Mouse (Mus musculus) mouse embryonic stem cell (cell line): Measurements from ENCODE around the gene Astn1.

ENCODE experiments used
- in situ Hi-C, 2 experiments: fragments of 300-500 bp; cut with MboI; formaldehyde crosslinking; loops; 1 replicate in 1 of 2; 3 replicates in 1 of 2; pipeline ENCODE4 v1.14.3; 2019 to 2020; ENCODE audit warnings: low sequenced_read_pairs in 2 of 2, low pct_unique_long_range_greater_than_20kb in 1 of 2, mixed read lengths in 1 of 2; ENCODE audit not compliant: unreplicated experiment in 1 of 2

Astn1 gene

DNA sequence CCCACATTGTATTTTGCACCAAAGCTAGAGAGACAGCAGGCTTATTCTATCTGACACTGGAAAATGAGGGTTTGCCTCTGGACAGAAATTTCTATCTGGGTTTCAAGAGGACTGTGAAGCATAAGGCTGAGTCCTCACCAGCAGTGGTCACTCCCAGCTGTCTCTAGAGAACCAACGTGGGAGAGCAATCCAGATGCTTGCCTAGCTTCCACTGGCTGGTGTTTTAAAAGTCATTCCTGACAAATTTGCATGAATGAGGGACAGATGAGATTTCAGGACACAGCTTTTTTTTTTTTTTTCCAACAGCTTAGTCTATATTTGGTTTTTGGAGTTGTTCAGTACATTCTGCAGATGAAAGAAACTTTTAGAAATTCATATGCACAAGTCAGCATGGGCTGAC, 213.9 kb downstream of the Astn1 start:
- in situ Hi-C loops: no loop called here

DNA sequence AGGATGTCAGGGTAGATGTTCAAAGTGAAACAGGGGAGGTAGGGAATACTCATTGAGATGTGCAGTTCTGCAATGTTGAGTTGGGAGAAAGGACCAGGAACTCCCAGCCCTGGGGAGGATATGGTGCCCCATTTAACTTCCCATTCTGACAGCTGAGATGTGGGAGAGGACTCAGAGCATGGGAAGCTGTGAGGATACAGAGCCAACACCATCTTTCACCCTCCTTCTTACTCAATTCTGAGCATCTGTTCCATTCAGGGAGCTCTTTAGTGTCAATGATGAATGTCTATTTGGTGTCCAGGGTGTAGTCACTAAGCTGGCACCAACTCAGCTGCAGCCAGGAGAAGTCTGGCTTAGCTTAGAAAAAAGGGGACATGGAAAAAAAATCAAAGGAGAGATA, 219.7 kb downstream of the Astn1 start:
- in situ Hi-C loops: no loop called here

DNA sequence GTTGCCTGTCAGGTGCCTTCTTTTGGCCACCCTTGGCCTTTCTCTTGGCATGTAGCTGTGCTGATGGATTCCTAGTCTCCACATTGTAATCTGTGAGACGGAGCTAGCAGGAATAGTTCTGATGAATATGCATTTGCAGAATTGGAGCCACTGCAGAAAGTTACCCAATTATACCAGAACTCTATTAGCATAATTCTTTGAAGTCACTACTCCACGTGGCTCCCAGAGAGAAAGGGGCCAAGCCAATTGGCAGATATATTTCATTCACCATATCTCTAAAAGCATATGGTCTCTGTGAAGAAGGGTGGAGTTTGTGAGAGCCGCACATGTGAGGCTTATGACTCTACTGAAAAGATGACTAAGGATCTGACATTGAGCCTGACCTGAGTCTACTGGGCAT, 226.8 kb downstream of the Astn1 start:
- in situ Hi-C loops: no loop called here

DNA sequence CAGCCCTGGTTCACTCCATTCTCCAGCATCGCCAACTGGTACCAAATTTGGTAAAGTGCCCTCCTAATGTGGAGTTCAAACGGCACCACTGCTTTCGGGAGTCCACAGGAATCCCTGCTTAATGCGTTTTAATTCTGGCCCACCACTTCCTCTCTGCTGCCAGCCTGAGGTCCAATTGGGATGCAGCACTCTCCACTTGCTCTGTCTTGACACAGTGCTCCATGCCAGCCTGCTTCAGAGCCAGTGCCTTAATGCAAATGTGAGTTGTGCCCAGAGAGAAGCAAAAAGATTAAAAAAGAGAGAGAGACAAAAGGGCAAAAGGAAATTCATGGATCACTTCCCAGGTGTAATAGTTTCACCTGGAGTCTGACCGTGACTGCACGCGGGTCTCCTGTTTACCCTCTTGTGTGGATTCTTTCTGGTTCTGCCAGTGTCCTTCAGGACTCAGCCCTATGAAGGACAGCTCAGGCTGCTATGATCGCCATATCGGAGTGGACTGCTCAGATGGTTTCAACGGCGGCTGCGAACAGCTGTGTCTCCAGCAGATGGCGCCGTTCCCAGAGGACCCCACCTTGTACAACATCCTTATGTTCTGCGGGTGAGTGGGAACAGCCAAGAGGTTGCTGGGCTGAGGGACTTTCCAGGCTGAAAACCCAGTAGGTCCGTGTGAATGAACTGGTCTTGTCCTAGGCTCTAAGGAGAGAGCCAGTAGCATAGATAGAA, 234.8 kb downstream of the Astn1 start:
- in situ Hi-C loops: no loop called here

DNA sequence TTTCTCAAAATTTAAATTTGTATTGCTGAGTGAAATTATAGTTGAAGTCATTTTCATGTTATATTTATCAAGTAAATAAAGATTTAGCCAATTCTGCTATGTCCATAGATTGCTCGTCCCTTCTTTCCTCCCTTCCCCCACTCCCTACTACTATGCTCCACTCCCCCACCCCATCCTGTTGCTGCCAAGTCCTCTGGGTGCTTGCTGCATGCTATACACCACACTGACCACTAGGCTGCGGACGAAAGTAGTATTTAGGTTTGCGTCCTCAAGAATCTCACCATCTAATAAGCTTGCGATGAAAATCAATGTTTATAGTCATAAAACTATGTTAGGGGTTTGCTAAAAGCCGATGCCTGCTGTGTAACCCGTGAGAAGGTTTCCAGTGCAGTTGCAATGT, 235.9 kb downstream of the Astn1 start:
- in situ Hi-C loops: no loop called here

DNA sequence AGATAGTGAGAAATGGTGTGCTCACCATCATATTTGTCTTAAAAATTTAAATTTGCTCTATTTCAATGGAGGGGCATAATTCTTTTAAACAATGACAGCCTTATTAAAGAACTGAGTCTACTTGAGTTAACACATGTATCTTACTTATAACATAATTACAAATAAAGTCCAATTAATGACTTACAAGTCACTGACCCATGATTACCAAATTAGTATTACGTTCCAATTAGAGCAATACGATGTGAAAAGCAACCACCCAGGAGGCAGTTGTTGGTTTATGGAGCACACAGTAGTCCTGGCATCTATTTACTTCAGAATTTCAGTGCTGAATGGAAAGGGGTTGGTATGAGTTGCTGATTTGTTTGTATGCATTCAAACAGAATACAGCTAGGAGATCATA, 237.4 kb downstream of the Astn1 start:
- in situ Hi-C loops: no loop called here

DNA sequence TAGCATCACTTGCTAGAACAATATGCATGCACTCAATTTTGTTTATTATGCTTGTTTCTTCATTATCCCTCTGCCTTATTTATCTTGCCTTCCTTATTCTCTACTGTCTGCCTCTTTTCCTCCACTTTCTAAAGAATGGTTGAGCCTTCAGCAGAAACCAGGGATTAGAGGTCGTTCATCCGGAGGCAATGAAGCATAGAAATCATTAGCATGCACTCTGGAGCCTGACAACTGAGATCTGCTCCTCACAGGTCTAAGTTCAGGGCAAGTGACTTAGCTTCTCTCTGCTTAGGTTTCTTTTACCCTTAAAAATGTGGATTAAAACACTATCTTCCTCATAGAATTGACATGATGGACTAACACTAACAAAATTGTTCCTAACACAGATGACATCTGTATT, 241.0 kb downstream of the Astn1 start:
- in situ Hi-C loops: no loop called here

DNA sequence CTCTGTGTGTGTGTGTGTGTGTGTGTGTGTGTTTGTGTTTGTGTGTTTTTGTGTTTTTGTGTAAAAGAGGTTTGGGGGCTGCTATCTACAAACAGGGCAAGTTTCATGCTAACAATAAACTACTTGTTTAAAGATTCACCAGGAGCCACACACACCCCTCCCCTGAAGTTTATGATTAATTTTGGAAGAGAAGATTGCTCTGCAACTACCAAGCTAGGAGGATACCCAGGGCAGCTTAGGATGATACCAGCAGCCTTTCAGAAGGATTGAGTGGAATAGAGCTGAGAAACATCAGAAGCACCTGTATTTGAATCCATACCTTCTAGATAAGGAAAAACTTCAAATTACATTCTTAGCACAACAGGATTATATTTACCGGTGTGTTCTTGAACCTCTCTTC, 242.1 kb downstream of the Astn1 start:
- in situ Hi-C loops: no loop called here

DNA sequence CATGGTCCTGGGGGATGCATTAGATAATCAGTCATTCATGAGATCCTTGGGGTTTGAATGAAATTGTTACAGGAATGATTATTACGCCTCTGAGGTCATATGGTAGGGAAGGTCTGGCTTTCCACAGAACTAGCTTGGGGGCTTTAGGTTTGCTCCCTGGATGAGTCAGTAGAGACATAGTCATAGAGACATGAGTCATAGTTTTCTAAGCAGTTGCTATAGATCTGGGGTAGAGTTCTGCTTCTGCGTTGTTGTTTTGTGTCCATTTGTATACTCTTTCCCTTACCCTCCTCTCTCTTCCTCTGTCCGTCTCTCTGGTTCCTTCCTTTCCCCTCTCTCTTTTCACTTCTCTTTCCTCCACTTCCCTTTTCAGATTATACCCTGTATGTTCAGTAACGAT, 243.5 kb downstream of the Astn1 start:
- in situ Hi-C loops: no loop called here

DNA sequence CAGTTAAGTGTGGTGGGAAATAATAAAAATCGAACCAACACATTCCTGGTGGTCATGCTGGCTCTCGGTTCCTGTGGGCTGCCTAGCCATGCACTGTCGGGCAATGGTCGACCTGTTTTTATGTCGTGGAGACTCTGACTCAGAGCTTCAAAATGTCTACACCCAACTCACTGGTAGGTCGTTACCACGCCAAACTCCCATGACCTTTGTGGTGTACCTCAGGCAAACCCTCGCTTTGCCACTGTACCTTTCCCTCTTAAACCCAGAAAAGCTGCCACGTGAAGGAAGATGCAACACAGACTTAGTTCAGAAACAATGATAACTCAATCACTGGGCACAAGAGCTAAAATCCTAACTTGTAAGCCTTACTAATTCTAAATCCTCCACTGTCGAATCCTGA, 244.3 kb downstream of the Astn1 start:
- in situ Hi-C loops: no loop called here

DNA sequence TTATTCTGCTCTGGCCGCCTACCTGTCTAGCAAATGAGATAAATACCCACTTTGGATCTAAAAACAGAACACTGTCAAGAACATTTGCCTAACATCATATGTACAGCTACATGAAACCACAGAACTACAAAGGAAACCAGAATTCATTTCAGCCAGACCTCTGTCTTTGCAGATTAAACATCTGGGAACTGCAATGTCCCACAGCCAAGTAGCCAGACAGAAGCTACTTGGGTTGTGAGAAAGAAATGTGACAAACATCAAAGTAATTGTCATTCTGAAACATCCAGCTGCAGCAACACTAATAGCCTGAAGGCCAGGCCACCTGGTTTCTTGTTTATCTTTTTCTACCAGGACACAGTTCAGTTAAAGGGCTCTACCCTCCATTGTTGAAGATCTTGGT, 245.1 kb downstream of the Astn1 start:
- in situ Hi-C loops: no loop called here

DNA sequence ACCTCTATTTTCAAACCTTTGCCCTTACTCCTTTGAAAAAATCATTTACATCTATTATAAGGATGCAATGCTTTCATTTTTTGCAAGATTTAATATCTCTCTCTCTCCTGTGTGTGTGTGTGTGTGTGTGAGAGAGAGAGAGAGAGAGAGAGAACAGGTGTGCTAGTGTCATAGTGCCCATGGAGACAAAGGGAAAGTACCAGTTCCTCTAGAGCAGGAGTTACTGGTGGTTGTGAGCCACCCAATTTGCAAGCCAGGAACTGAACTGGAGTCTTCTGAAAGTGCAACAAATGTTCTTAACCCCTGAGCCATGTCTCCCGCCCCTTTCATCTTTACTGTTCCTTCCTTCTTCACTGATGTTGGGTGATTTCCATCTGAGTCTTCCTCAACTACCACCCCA, 253.1 kb downstream of the Astn1 start:
- in situ Hi-C loops: no loop called here

DNA sequence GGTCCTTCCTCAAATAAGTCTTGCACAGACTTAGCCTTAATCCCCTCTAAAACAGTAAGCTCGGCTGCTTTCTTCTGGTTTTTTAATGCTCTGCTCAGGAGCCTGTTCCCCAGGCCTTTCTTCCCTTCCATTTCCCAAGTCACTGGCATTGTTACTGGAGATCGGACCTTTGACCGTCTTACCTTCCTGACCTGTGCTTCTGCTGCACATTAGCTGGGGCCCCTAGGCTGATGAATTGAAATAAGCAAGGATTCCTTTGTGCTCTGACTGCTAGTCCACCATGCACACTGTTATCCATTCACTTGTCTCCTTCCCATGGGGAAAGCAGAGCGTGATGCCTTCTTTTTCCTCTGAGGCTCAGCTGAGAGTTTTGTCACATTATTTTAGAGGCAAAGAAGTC, 255.9 kb downstream of the Astn1 start:
- in situ Hi-C loops: no loop called here

DNA sequence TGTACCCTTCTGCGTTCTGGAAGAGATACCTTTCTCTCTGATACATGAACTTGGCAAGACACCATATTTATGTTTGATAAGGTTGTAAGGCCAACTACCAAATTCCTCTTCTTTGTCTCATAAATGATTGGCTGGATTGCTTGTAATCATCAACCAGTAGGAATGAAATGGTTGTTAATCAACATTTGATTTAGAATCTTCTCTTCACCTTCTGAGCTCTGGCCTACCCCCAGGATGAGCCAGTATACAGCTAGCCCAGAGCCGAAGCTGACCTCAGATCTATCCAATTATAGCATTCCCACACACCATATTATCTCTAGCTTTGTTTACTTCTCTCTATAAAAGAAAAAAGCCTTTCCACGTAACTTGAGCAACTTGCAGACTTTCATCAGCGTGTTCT, 270.9 kb downstream of the Astn1 start:
- in situ Hi-C loops: no loop called here

DNA sequence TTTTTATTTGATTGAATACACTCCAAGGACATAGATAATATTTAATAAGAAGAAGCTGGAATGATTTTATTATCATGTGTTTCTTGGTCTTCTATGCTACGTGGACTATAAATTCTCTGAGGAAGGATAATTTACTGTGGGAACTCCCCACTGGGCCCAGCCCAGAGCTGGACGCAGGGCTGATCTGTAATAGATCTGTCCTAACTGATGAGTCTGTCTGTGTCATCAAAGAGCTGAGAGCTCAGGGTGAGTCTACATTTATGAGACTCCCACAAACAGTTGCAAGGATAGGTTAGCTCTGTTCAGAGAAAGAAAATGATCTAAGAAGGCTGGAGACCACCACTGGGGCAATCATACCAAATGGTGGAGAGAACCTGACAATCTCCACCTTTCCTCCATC, 271.4 kb downstream of the Astn1 start:
- in situ Hi-C loops: no loop called here

DNA sequence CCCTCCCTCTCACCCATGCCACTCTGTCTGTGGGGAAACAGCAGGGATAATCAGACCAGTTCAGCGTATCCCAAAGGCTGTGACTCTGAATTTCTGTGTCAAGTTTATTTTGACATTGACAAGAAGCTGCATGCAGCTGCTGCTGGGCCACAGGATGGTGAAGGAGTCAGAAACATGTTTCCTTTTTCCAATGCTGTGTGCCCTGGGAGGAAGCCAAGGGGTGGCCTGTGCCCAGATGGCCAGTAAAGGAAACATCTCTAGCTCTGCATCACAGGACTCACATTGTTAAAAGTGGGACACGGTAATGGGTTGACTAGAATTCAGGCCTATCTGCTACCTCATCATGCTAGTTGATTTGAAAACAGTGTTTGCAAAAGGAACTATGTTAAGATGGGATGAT, 279.2 kb downstream of the Astn1 start:
- in situ Hi-C loops: no loop called here

DNA sequence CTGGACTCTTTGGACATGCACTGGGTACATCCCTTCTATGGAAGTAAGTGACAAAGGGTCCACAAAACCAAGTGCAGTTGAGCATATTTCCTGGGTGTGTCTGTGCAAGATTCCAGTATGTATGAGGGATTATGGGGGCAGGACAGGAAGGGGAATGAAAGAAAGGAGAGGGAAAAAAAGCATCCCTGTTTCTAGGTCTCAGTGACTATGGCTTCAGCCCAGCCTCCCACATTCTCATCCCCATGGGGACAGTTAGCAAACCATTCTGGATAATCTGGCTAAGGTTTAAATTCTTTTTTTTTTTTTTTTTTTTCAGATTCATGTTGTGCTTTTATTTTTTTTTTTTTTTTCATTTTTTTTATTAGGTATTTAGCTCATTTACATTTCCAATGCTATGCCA, 280.2 kb downstream of the Astn1 start:
- in situ Hi-C loops: no loop called here

DNA sequence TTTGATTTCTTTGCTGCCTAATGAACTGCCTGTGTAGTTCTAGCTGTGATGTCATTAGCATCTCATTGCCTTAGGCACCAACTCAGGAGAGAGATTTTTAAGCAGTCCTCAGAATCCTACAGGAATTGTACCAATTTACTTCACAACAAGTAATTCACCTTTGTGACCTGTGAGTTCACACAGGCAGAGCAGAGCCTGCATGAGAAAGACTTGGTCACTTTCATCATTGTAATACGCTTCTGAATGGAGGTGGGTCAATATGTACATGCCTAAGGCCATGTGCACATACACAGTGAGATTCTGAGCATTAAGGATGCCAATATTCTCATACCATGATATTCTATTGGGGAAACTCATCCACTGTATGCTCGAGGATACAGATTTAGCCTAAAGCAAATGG, 290.7 kb downstream of the Astn1 start:
- in situ Hi-C loops: loop anchor here in 1 of 2 experiments (25.0 kb wide), 2 partner anchors 310 to 485 kb away; no protein-coding TSS in a partner anchor

DNA sequence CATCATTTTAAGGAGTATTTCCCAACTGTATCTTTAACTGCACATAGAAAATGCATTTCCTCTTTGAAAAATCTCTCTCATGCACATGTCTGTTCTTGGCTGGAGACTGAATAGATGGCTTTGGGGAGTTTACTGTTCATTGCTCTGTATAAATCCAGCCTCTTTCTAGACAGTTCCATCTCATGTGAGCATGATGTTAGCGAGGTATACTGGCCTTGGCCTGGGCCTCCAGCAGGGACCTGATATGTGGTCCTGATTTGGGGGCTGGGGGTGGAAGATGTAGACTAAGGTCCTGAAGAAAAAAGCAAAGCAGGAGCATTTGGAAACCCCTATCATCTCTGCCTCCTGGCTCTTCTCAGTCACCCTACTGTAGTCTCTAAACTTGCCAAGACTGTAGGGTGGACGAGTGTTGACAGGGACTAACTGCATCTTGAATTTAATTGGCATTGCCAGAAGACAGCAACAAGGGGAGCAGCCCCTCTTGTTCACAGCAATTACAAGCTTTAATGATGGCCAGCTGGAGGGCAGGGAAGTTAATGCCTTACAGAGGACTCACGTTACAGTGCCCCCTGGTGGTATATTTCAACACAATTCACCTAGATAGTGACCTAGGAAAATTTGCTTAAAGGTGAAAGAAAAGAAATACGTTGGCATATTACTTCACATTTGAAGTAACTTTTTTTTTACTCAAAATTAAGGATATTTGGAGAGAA, 291.9 kb downstream of the Astn1 start:
- in situ Hi-C loops: loop anchor here in 1 of 2 experiments (25.0 kb wide), 2 partner anchors 308 to 483 kb away; no protein-coding TSS in a partner anchor

DNA sequence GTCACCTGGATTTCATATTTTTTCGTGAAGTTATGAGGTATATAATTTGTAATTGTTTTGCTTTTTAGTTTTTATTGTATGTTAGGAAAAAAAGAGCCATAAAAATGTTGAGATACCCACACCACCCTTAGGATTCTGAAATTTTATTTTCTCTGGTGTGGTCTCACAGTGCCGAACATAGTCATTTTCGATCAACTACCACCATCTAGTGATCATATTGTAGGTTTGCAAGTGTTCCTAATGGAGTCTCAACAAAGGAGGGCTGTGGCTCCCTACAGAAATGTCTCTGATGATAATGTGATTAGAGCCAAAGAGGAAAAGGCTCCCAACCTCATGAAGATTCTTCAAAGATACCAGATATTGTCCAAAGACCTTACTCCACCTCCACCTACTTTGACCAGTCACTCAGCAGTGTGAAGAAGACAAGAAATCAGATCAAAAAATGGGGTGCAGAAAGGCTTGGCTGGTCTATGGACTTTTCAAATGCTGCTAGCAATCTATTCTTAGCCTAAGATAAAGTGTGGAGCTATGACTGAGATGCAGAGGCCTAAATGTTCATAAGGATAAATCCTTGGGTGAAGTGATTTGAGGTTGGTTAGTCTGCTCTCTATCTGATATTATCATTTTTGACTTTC, 292.6 kb downstream of the Astn1 start:
- in situ Hi-C loops: loop anchor here in 1 of 2 experiments (25.0 kb wide), 2 partner anchors 308 to 483 kb away; no protein-coding TSS in a partner anchor
